Mouse (Mus musculus): ENCODE measurements around the gene Usp22. TPM values are rescaled to one million over a fixed set of nuclear protein-coding genes. Genes with fewer than 3 reads are reported as not detected.
A peak's percentile ranks its signal among the peaks of the same experiment; 100 is the strongest.

Usp22 gene
- 100 to 1,000 TPM; 202 to 220 TPM for total RNA-seq (2021)

- DNase-seq (ENCODE audit: low spot score in 2 of 2), result peak; percentile 99 to 100
- intact Hi-C loops (cut with DNase I), result loop anchor here (5.0 kb wide), 1 partner anchor 232 kb away; no protein-coding TSS in a partner anchor
These were observed at the start of gene Usp22 for GRCm38 (mm10) chr11:61174821-61175658. Usp22 (minus strand) TSS chr11:61175055.

- no peak for DNase-seq (ENCODE audit: low spot score in 2 of 2)
- intact Hi-C loops (cut with DNase I), result no loop called here
These were observed 49.4 kb upstream of the Usp22 start for GRCm38 (mm10) chr11:61224234-61224744.

- DNase-seq (ENCODE audit: low spot score in 2 of 2), result no peak
- intact Hi-C loops (cut with DNase I), result no loop called here
These were observed 48.3 kb upstream of the Usp22 start for GRCm38 (mm10) chr11:61222971-61223745.

- DNase-seq (ENCODE audit: low spot score in 2 of 2), result peak in 1 of 2 experiments; percentile 66
- intact Hi-C loops (cut with DNase I), result no loop called here
These were observed 47.2 kb upstream of the Usp22 start for GRCm38 (mm10) chr11:61222007-61222406.

GRCm38 (mm10) chr11:61220156-61220881 is 45.5 kb upstream of the Usp22 start:
- DNase-seq (ENCODE audit: low spot score in 2 of 2), result peak in 1 of 2 experiments; percentile 57
- intact Hi-C loops (cut with DNase I), result no loop called here

GRCm38 (mm10) chr11:61215936-61216335 is 41.1 kb upstream of the Usp22 start:
- no peak for DNase-seq (ENCODE audit: low spot score in 2 of 2)
- intact Hi-C loops (cut with DNase I), result no loop called here

GRCm38 (mm10) chr11:61212102-61212501 is 37.2 kb upstream of the Usp22 start:
- intact Hi-C loops (cut with DNase I), result no loop called here
- DNase-seq (ENCODE audit: low spot score in 2 of 2), result no peak

GRCm38 (mm10) chr11:61208316-61208715 is 33.5 kb upstream of the Usp22 start:
- DNase-seq (ENCODE audit: low spot score in 2 of 2), result no peak
- intact Hi-C loops (cut with DNase I), result loop anchor here (1.0 kb wide), 1 partner anchor 13 kb away; no protein-coding TSS in a partner anchor

- DNase-seq (ENCODE audit: low spot score in 2 of 2), result no peak
- intact Hi-C loops (cut with DNase I), result loop anchor here (1.0 kb wide), 1 partner anchor 14 kb away; no protein-coding TSS in a partner anchor
These were observed 32.8 kb upstream of the Usp22 start, which contains the start of gene Aldh3a1 for GRCm38 (mm10) chr11:61207487-61208246. Aldh3a1 (plus strand) TSS chr11:61207537.

- intact Hi-C loops (cut with DNase I), result no loop called here
- DNase-seq (ENCODE audit: low spot score in 2 of 2), result no peak
These were observed 31.3 kb upstream of the Usp22 start for GRCm38 (mm10) chr11:61206136-61206535.

GRCm38 (mm10) chr11:61205167-61205950 is 30.5 kb upstream of the Usp22 start:
- intact Hi-C loops (cut with DNase I), result no loop called here

GRCm38 (mm10) chr11:61202810-61203209 is 28.0 kb upstream of the Usp22 start:
- intact Hi-C loops (cut with DNase I), result no loop called here
- no peak for DNase-seq (ENCODE audit: low spot score in 2 of 2)

More at GRCm38 (mm10) chr11:61205167-61205950, 30.5 kb upstream of the Usp22 start:
- peak; percentile 29 to 66 for DNase-seq (ENCODE audit: low spot score in 2 of 2)

GRCm38 (mm10) chr11:61202186-61202585 is 27.3 kb upstream of the Usp22 start:
- intact Hi-C loops (cut with DNase I), result no loop called here
- no peak for DNase-seq (ENCODE audit: low spot score in 2 of 2)

GRCm38 (mm10) chr11:61199620-61200362 is 24.9 kb upstream of the Usp22 start:
- intact Hi-C loops (cut with DNase I), result loop anchor here (10.0 kb wide), 1 partner anchor 515 kb away; no protein-coding TSS in a partner anchor
- DNase-seq (ENCODE audit: low spot score in 2 of 2), result no peak

GRCm38 (mm10) chr11:61197935-61198334 is 23.1 kb upstream of the Usp22 start:
- intact Hi-C loops (cut with DNase I), result loop anchor here (10.0 kb wide), 1 partner anchor 517 kb away; no protein-coding TSS in a partner anchor
- DNase-seq (ENCODE audit: low spot score in 2 of 2), result no peak

- intact Hi-C loops (cut with DNase I), result loop anchor here (10.0 kb wide), 1 partner anchor 518 kb away; no protein-coding TSS in a partner anchor
- no peak for DNase-seq (ENCODE audit: low spot score in 2 of 2)
These were observed 21.9 kb upstream of the Usp22 start for GRCm38 (mm10) chr11:61196616-61197353.
